Mouse (Mus musculus): ENCODE measurements around the gene Plekhm3. TPM values are rescaled to one million over a fixed set of nuclear protein-coding genes. Genes with fewer than 3 reads are reported as not detected.

Gene Plekhm3
- polyA plus RNA-seq, 1 experiment, result 0.89 TPM

DNA sequence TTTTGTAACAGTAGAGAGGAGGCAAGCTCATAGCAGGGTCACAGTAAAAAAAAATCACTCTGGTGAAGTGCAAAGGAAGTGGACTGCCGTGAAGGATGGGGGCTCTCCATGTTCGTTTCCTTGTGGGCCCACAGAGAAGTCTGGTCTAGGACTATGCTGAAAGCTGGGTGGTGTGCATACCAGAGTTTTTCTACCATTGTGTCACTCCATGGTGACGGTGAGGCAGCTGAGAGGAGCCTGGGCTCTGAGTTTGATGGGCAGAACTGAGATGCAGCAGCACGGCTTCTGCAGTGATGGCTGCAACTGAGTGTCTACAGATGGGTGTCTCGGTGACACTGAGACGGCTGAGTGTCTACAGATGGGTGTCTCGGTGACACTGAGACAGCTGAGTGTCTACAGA is 108.5 kb downstream of the Plekhm3 start:
- TF ChIP-seq GATA1 (IDR thresholded peaks at IDR 0.05; ENCODE audit: borderline replicate concordance, low read length) (no peak), FLI1 (IDR thresholded peaks at IDR 0.05; ENCODE audit: low read length) (no peak)
- no peaks in the 10 kb centered on the region for H3K36me3 ChIP-seq (replicated peaks; ENCODE audit: low read length)

DNA sequence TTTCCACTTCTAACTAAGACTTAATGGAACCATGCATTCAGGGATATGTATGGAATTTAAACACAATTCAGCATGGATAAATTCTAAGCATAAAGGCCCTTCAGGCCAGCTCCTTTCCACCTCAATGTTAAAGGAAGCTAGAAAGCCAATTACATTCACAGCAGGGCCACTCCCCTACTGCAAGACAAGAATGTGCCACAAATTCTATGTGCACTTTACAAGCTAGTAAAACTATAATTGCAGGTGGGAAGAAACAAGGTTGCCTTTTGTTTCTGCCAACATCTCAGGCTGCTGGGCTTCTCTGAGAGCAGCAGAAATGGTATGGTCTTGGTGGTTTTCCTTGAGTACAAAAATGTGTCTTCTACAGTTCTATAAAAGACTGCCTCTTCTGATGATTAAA is 109.1 kb downstream of the Plekhm3 start:
- Histone ChIP-seq H3K27me3 (replicated peaks) (no peaks in the 10 kb centered on the region), H3K4me3 (replicated peaks) (no peak overlapping the region), H3K36me3 (replicated peaks; ENCODE audit: low read length) (no peaks in the 10 kb centered on the region), H3K9me3 (no peaks in the 10 kb centered on the region), H3K4me1 (peaks cover 90% of the 10 kb centered on the region)
- TF ChIP-seq FLI1 (IDR thresholded peaks at IDR 0.05; ENCODE audit: low read length), result no peak
- no peak for TF ChIP-seq GATA1 (IDR thresholded peaks at IDR 0.05; ENCODE audit: borderline replicate concordance, low read length)

More for the DNA sequence above, 108.5 kb downstream of the Plekhm3 start:
- Histone ChIP-seq H3K9me3 (no peaks in the 10 kb centered on the region), H3K4me3 (replicated peaks) (no peak overlapping the region), H3K27me3 (replicated peaks) (no peaks in the 10 kb centered on the region), H3K4me1 (peaks cover 90% of the 10 kb centered on the region)

DNA sequence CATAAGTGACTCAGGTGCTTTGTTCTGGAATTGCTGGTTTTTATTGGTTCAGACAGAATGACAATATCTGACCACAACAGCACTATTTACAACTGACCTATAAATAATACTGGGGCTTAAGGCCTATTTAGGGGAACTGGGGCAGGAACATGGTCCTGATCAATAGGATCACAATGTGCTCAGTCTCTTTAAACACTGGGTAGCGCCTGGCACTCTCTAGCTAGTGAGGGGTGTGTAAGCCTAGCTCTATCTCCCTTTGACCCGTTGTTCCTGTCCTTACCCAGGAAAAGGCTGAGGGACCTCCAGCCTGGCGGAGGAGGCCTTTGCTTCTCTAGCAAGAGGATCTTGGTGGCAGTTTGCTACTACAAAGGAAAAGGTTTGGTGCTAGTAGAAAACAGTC is 111.6 kb downstream of the Plekhm3 start:
- Histone ChIP-seq H3K4me3 (replicated peaks) (no peak overlapping the region), H3K27me3 (replicated peaks) (no peaks in the 10 kb centered on the region), H3K9me3 (no peaks in the 10 kb centered on the region), H3K4me1 (peaks cover 79% of the 10 kb centered on the region), H3K36me3 (replicated peaks; ENCODE audit: low read length) (no peaks in the 10 kb centered on the region)
- TF ChIP-seq GATA1 (IDR thresholded peaks at IDR 0.05; ENCODE audit: borderline replicate concordance, low read length), result no peak
- no peak for TF ChIP-seq FLI1 (IDR thresholded peaks at IDR 0.05; ENCODE audit: low read length)

DNA sequence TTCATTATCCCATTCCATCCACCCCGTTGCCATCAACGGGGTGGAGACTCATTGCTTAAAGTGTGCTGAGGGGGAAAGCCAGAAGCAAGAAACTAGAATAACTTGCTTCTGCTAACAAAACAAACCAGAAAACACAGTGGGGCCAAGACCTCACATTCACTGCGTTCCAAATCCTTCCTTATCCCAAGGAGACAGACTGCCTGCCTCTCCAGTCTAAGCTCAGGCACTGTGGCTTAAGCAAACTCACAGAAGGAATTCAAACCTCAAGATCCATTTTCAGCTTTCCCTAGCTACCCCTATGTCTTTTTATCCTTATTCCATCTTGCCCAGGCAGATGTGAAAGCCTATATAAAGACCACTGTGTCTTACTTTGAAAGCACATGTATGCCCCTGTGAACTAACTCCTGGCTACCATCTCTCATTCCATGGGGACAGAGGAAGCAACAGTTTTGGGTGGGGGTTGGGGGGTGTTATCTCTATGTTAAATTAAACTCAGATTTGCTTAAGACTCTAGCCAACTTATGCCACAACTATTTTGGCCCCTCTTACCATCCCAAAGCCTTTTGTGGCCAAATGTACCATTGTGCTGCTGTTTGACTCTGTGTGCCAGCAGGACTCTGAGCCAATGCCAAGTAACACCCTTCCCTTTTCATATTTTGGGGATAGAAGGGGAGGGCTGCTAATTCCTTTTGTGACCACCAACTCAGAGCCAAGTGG is 112.6 kb downstream of the Plekhm3 start:
- H3K36me3 ChIP-seq (replicated peaks; ENCODE audit: low read length), result no peaks in the 10 kb centered on the region
- TF ChIP-seq GATA1 (IDR thresholded peaks at IDR 0.05; ENCODE audit: borderline replicate concordance, low read length) (no peak), FLI1 (IDR thresholded peaks at IDR 0.05; ENCODE audit: low read length) (no peak)

DNA sequence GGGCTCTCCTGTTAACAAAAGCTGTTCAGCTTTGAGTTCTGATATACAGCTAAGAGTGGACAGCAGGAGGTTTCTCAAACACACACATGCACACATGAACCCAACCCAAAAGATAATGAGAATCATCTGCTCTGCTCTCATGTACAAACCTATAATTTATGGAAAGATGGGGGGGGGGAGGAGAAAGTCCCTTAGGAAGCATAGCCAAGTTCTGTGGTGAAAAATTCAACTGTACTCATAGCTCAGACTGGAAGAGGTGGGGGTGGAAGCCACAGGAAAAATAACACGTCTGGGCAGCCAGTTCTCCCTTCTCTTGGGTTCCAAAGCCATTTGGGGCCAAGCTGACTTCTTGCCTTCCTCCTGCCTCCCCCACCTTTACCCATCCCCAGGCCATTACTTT is 115.7 kb downstream of the Plekhm3 start:
- TF ChIP-seq GATA1 (IDR thresholded peaks at IDR 0.05; ENCODE audit: borderline replicate concordance, low read length) (no peak), FLI1 (IDR thresholded peaks at IDR 0.05; ENCODE audit: low read length) (no peak)
- no peaks in the 10 kb centered on the region for H3K27me3 ChIP-seq (replicated peaks)
- H3K9me3 ChIP-seq, result no peaks in the 10 kb centered on the region
- H3K4me1 ChIP-seq, result peaks cover 47% of the 10 kb centered on the region
- no peak overlapping the region for H3K4me3 ChIP-seq (replicated peaks)
- no peaks in the 10 kb centered on the region for H3K36me3 ChIP-seq (replicated peaks; ENCODE audit: low read length)

More for the DNA sequence above, 112.6 kb downstream of the Plekhm3 start:
- H3K27me3 ChIP-seq (replicated peaks), result no peaks in the 10 kb centered on the region
- no peak overlapping the region for H3K4me3 ChIP-seq (replicated peaks)
- no peaks in the 10 kb centered on the region for H3K9me3 ChIP-seq
- H3K4me1 ChIP-seq, result peaks cover 72% of the 10 kb centered on the region

DNA sequence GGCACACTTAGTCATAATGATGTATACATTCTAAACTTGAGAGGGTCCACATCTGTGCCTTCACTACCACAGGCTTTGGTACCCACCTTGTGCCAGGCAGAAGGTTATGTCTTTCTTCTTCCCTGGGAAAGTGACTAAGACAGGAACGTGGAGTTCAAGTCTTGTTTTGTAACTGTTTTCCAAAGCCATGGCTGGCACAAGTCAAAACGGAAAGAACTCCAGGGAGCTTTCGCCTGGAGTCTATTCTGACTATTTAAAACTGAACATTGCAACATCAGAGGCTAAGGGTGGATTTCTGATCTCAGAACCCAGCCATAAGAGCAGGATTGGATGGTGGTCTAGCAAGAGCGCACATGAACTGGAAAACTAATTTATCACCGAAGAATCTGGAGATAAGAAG is 120.0 kb downstream of the Plekhm3 start:
- H3K4me3 ChIP-seq (replicated peaks), result no peak overlapping the region
- H3K9me3 ChIP-seq, result no peaks in the 10 kb centered on the region
- H3K36me3 ChIP-seq (replicated peaks; ENCODE audit: low read length), result no peaks in the 10 kb centered on the region
- H3K27me3 ChIP-seq (replicated peaks), result no peaks in the 10 kb centered on the region
- TF ChIP-seq FLI1 (IDR thresholded peaks at IDR 0.05; ENCODE audit: low read length), result no peak
- no peak for TF ChIP-seq GATA1 (IDR thresholded peaks at IDR 0.05; ENCODE audit: borderline replicate concordance, low read length)
- H3K4me1 ChIP-seq, result peaks cover 11% of the 10 kb centered on the region

DNA sequence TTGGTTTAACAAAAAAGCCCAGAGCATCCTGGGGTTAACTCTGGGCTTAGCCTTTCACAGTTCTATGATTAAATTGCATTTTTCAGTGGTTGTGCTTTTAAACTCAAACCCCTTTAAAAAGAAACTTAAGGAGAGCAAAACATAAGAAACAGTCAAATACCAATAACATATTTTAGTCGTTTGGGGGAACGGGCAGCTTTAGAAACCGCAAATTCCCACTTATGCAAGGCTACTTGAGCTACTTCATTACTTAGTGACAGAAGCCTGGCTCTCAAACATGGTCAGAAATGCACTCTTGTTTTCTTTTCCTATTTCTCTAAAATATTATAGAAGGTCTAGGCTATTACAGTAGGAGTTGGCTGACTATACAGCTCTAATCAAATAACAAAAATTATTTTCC is 120.5 kb downstream of the Plekhm3 start:
- peaks cover 8% of the 10 kb centered on the region for H3K4me1 ChIP-seq
- no peaks in the 10 kb centered on the region for H3K36me3 ChIP-seq (replicated peaks; ENCODE audit: low read length)
- no peaks in the 10 kb centered on the region for H3K27me3 ChIP-seq (replicated peaks)
- H3K4me3 ChIP-seq (replicated peaks), result no peak overlapping the region
- no peak for TF ChIP-seq GATA1 (IDR thresholded peaks at IDR 0.05; ENCODE audit: borderline replicate concordance, low read length)
- no peak for TF ChIP-seq FLI1 (IDR thresholded peaks at IDR 0.05; ENCODE audit: low read length)
- H3K9me3 ChIP-seq, result no peaks in the 10 kb centered on the region

DNA sequence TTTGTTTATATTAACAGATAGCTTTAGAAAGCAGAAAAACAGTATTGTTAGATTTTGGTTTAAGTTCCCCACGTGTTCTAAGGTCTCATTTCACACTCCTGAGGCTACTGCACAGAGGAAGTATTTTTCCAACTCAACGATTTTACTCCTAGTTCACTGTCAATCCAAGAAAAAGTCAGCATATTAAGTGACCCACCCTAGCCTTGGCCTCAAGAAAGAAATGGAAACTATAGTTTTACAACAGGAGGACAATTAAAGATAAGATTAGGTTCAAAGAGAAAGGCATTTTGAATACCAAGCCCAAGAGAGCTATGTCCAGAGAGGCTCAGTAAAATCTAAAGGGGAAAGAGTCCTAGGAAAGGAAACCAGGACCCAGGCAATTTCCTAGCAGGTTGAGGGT is 125.1 kb downstream of the Plekhm3 start:
- Histone ChIP-seq H3K4me1 (peaks cover 22% of the 10 kb centered on the region), H3K9me3 (no peaks in the 10 kb centered on the region), H3K36me3 (replicated peaks; ENCODE audit: low read length) (no peaks in the 10 kb centered on the region), H3K4me3 (replicated peaks) (no peak overlapping the region), H3K27me3 (replicated peaks) (no peaks in the 10 kb centered on the region)
- TF ChIP-seq FLI1 (IDR thresholded peaks at IDR 0.05; ENCODE audit: low read length) (no peak), GATA1 (IDR thresholded peaks at IDR 0.05; ENCODE audit: borderline replicate concordance, low read length) (no peak)

DNA sequence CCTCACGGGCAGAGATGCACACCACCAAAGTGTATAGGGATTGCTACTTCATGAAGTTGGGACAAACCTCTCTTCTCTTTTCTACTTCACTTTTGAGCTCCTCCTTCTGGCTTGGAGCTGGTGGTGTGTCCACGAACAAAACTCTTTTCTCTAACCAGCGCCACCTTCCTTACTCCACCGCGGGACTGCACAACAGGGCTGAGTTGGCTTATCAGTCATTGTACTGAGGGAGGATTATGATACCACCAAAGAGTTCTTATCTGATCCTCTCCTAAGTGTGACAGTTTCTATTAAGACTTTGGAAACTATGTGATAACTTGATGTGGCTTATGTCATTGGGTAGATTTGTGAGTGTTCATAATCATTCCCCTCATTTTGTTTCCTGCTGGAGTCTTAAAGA is 129.2 kb downstream of the Plekhm3 start:
- no peak for TF ChIP-seq FLI1 (IDR thresholded peaks at IDR 0.05; ENCODE audit: low read length)
- TF ChIP-seq GATA1 (IDR thresholded peaks at IDR 0.05; ENCODE audit: borderline replicate concordance, low read length), result no peak
- H3K4me1 ChIP-seq, result peaks cover 33% of the 10 kb centered on the region
- H3K36me3 ChIP-seq (replicated peaks; ENCODE audit: low read length), result no peaks in the 10 kb centered on the region
- H3K27me3 ChIP-seq (replicated peaks), result no peaks in the 10 kb centered on the region
- H3K4me3 ChIP-seq (replicated peaks), result no peak overlapping the region
- H3K9me3 ChIP-seq, result no peaks in the 10 kb centered on the region

DNA sequence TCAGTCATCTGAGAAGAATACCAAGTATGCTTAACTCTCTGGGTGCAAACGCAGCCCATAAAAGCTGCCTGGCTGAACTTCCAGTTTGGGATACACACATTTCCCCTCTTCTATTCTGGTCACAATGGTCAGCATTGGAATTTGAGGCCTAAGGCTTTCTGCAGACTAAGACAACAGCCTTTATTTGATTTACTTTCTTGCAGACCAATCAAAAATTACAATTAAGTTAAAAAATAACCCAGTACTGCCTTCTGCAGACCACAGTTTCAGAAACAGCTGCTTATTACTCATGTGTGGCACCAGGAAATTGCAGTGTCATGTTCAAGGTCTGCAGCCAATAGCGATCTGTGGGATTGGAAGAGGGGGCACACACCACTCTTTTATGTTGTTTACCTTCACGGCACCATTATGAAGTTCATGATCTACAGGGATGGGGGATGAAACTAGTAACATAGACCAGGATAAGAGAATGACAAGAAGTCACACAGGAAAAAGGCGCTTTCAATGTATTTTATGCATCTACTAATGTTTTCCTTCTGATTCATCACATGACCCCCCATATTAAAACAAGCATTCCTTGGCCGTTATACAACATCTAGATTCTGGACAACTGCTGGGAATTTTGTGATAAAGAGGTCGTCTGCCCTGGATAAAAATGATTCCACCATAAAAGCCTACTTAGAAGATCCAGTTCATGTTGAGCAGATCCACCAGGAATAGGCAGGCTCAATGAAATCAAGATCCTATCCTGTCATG is 130.1 kb downstream of the Plekhm3 start:
- H3K4me3 ChIP-seq (replicated peaks), result no peak overlapping the region
- H3K9me3 ChIP-seq, result no peaks in the 10 kb centered on the region
- no peak for TF ChIP-seq FLI1 (IDR thresholded peaks at IDR 0.05; ENCODE audit: low read length)
- TF ChIP-seq GATA1 (IDR thresholded peaks at IDR 0.05; ENCODE audit: borderline replicate concordance, low read length), result no peak
- H3K36me3 ChIP-seq (replicated peaks; ENCODE audit: low read length), result no peaks in the 10 kb centered on the region
- peaks cover 33% of the 10 kb centered on the region for H3K4me1 ChIP-seq
- H3K27me3 ChIP-seq (replicated peaks), result no peaks in the 10 kb centered on the region
